Mouse (Mus musculus) myocyte (in vitro differentiated cells): ENCODE measurements around the gene Kctd6.
"Not testable (repeated sequence)": the region's sequence is repeated elsewhere in the genome, so short reads cannot be mapped to it uniquely, and the experiment has no call there.

Experiments used
- CEBPB ChIP-seq: IDR thresholded peaks from 2 replicates; pipeline ENCODE4 v1.6.1; 2011; ENCODE audit warnings: mild to moderate bottlenecking, moderate library complexity; ENCODE audit not compliant: poor library complexity, insufficient read depth, severe bottlenecking
- MAX ChIP-seq: IDR thresholded peaks from one replicate; pipeline ENCODE4 v1.6.1; 2011; ENCODE audit warnings: low read depth, mild to moderate bottlenecking, control low read depth
- MYOD1 ChIP-seq, 3 experiments: IDR thresholded peaks; one replicate each; pipeline ENCODE4 v1.6.1; 2011; ENCODE audit warnings: control low read depth in 2 of 3, low read depth in 2 of 3, mild to moderate bottlenecking in 2 of 3, moderate library complexity in 1 of 3; ENCODE audit not compliant: insufficient read length in 2 of 3, control insufficient read depth in 1 of 3
- MYOG ChIP-seq, 3 experiments: IDR thresholded peaks; one replicate each; pipeline ENCODE4 v1.6.1; 2011; ENCODE audit warnings: control low read depth in 2 of 3, low read depth in 2 of 3, mild to moderate bottlenecking in 2 of 3; ENCODE audit not compliant: insufficient read length in 2 of 3, control insufficient read depth in 1 of 3, insufficient read depth in 1 of 3
- POLR2A ChIP-seq: IDR thresholded peaks from one replicate; pipeline ENCODE4 v1.6.1; 2011; ENCODE audit warnings: low read depth, mild to moderate bottlenecking, control low read depth, moderate library complexity; ENCODE audit not compliant: insufficient read length
- POLR2AphosphoS2 ChIP-seq: IDR thresholded peaks from one replicate; pipeline ENCODE4 v1.6.1; 2011; ENCODE audit warnings: low read depth, control low read depth; ENCODE audit not compliant: insufficient read length
- REST ChIP-seq: IDR thresholded peaks from one replicate; pipeline ENCODE4 v1.6.1; 2011; ENCODE audit warnings: mild to moderate bottlenecking, control low read depth, moderate library complexity; ENCODE audit not compliant: insufficient read depth, insufficient read length
- TCF12 ChIP-seq: IDR thresholded peaks from one replicate; pipeline ENCODE4 v1.6.1; 2011; ENCODE audit warnings: mild to moderate bottlenecking, control low read depth; ENCODE audit not compliant: poor library complexity, insufficient read depth, severe bottlenecking
- USF1 ChIP-seq: IDR thresholded peaks from one replicate; pipeline ENCODE4 v1.6.1; 2011; ENCODE audit warnings: low read depth, mild to moderate bottlenecking, control low read depth, moderate library complexity

DNA sequence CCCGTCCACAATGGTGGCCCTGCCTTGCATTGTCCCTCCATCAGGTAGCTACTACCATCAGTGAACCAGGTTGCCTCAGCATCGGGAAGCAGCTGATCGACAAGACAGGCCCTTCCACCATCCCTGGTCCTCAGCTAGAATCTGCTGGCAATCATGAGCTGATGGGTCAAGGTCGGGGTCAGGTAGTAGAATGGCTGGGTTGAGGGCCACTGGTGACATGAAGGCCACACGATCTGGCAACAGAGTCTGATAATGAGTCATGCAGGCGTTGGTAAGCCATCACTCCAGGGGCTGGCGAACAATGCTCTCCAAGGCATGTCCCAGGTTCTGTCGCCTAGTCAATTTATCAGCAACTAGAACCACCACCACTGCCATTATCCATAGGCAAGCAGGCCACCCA, 57.3 kb downstream of the Kctd6 start:
- TF ChIP-seq REST; POLR2A; TCF12; MYOD1 (IDR thresholded peaks at IDR 0.05; ENCODE audit: control insufficient read depth in 1 of 3, insufficient read length in 2 of 3, low read depth in 2 of 3); CEBPB; MYOG (IDR thresholded peaks at IDR 0.05; ENCODE audit: control insufficient read depth in 1 of 3, insufficient read depth in 1 of 3, insufficient read length in 2 of 3, low read depth in 2 of 3); USF1; MAX; POLR2AphosphoS2: not testable (repeated sequence)
